Mouse (Mus musculus): ENCODE results near the gene Add3. TPM values are rescaled to one million over a fixed set of nuclear protein-coding genes. Genes with fewer than 3 reads are reported as not detected.

Add3 gene
- polyA plus RNA-seq, 2 experiments: 53.0 to 89.5 TPM

DNA sequence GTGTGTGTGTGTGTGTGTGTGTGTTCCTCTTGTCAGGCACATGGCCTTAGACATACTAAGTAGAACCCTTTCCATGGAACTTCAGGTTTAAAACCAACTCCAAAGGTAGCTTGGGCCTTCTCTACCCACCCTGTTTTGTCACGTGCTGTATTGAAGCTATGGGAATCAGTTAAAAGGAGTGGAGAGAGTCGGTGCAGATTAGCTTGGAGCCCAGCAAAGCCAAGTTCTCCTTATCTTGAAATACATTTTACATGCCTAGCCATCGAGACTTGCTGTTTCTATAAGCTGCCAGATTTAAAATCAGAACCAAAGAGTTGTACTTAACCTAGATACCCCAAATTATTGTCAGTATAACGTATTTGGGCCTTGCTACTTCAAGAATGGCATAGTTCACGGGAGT lies 44.7 kb downstream of the Add3 start:
- H3K36me3 ChIP-seq (ENCODE audit: control insufficient read depth, insufficient read depth, low read length): no peaks in the 10 kb centered on the region
- no peak overlapping the region for H3K4me2 ChIP-seq (replicated peaks; ENCODE audit: low read depth, low read length, severe bottlenecking)
- H3K9me3 ChIP-seq (ENCODE audit: control insufficient read depth, low read length): no peaks in the 10 kb centered on the region
- no peaks in the 10 kb centered on the region for H3K27me3 ChIP-seq (ENCODE audit: control insufficient read depth, insufficient read depth, low read length)
- no peak overlapping the region for H3K9ac ChIP-seq (ENCODE audit: low read depth, low read length, severe bottlenecking)
- H3K27ac ChIP-seq (replicated peaks; ENCODE audit: low read depth, low read length): no peak overlapping the region
- ATAC-seq (ENCODE audit: low FRiP score, low read depth) (no peak), DNase-seq (ENCODE audit: low spot score) (no peak)
- H3K4me3 ChIP-seq (replicated peaks; ENCODE audit: low read length): no peak overlapping the region
- peaks cover 33% of the 10 kb centered on the region for H3K4me1 ChIP-seq (ENCODE audit: control insufficient read depth, insufficient read depth, low read length)
- 75% methylated on average over 5 of the region's 5 CpGs for WGBS
- no peak for TF ChIP-seq POLR2A (IDR thresholded peaks at IDR 0.05; ENCODE audit: borderline replicate concordance, extremely low read depth, insufficient read depth, insufficient read length)

DNA sequence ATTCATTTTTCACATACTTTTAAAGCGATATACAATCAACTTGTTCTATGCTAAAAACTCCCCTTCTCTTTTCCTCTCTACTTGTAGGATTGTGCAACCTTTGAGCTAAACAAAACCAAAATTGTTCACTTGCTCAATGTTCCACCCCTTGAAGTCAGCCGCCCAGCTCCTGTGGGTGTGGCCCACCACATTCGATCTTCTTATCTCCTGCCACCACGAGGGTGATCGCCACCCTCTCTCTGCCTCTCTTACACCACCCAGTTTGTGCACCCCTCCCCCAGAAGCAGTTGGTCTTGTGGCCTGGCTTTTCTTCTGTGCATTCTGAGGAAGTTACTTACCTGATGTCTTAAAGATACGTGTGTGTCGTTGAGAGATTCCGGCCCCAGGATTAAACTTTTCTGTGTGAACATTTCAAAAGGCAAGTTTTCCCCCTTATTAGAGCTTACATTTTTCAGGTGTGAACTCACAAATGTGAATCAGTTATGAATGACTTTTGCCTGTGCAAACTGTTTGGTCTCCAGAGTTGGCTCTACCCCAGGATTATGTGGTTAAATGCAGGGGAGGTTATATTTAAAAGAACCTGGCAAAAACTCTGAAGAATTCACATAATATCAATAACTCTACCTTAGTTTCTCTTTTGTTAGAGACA lies 45.4 kb downstream of the Add3 start:
- no peak overlapping the region for H3K9ac ChIP-seq (ENCODE audit: low read depth, low read length, severe bottlenecking)
- H3K9me3 ChIP-seq (ENCODE audit: control insufficient read depth, low read length): no peaks in the 10 kb centered on the region
- no peak overlapping the region for H3K27ac ChIP-seq (replicated peaks; ENCODE audit: low read depth, low read length)
- H3K4me1 ChIP-seq (ENCODE audit: control insufficient read depth, insufficient read depth, low read length): peaks cover 33% of the 10 kb centered on the region
- no peaks in the 10 kb centered on the region for H3K36me3 ChIP-seq (ENCODE audit: control insufficient read depth, insufficient read depth, low read length)
- no peak for DNase-seq (ENCODE audit: low spot score)
- no peaks in the 10 kb centered on the region for H3K27me3 ChIP-seq (ENCODE audit: control insufficient read depth, insufficient read depth, low read length)
- no peak overlapping the region for H3K4me2 ChIP-seq (replicated peaks; ENCODE audit: low read depth, low read length, severe bottlenecking)
- no peak for TF ChIP-seq POLR2A (IDR thresholded peaks at IDR 0.05; ENCODE audit: borderline replicate concordance, extremely low read depth, insufficient read depth, insufficient read length)
- 46% methylated on average over 8 of the region's 8 CpGs for WGBS
- H3K4me3 ChIP-seq (replicated peaks; ENCODE audit: low read length): no peak overlapping the region
- no peak for ATAC-seq (ENCODE audit: low FRiP score, low read depth)

DNA sequence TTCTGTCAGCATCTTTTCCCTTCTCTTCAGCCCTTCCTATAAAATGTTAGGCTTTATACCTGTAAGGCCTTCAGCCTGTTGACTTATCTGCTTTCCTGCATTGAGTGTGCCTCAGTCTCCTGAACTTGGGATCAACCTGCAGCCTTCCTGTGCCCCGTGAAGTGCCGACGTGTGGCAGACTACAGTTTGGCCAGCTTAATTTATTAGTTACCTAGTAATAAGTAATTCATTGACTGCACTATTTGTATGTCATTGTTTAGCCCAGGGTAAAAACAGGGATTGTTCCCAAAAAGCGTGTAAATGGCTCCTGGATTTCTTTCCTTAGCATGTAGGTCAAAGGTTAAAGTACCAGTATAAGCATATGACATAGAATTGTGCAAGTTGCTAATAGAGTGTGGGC lies 46.2 kb downstream of the Add3 start:
- no peak overlapping the region for H3K9ac ChIP-seq (ENCODE audit: low read depth, low read length, severe bottlenecking)
- peaks cover 28% of the 10 kb centered on the region for H3K4me1 ChIP-seq (ENCODE audit: control insufficient read depth, insufficient read depth, low read length)
- H3K27ac ChIP-seq (replicated peaks; ENCODE audit: low read depth, low read length): no peak overlapping the region
- H3K4me3 ChIP-seq (replicated peaks; ENCODE audit: low read length): no peak overlapping the region
- H3K4me2 ChIP-seq (replicated peaks; ENCODE audit: low read depth, low read length, severe bottlenecking): no peak overlapping the region
- ATAC-seq (ENCODE audit: low FRiP score, low read depth) (no peak), DNase-seq (ENCODE audit: low spot score) (no peak)
- H3K27me3 ChIP-seq (ENCODE audit: control insufficient read depth, insufficient read depth, low read length): no peaks in the 10 kb centered on the region
- TF ChIP-seq POLR2A (IDR thresholded peaks at IDR 0.05; ENCODE audit: borderline replicate concordance, extremely low read depth, insufficient read depth, insufficient read length): no peak
- no peaks in the 10 kb centered on the region for H3K9me3 ChIP-seq (ENCODE audit: control insufficient read depth, low read length)
- WGBS: 33% methylated on average over 4 of the region's 4 CpGs
- H3K36me3 ChIP-seq (ENCODE audit: control insufficient read depth, insufficient read depth, low read length): no peaks in the 10 kb centered on the region

DNA sequence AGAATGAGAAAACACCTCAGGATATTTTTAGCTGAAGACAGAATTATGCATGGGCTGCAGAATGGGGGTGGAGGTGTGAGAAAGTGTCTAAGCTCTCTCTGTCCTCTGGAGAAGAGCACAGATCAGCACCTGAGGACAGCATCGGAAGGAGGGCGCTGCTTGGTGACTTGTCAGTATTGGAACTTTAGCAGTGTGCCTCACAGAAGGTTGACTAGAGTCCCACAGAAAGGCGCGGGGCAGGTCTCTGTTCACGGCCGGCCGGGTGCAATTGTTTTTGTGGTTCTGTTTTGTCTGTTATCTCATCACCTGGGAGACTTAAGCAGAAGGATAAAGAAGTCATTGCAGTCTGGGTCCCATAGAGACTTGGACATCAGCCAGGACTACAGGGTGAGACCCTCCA lies 47.3 kb downstream of the Add3 start:
- no peaks in the 10 kb centered on the region for H3K9me3 ChIP-seq (ENCODE audit: control insufficient read depth, low read length)
- no peak for DNase-seq (ENCODE audit: low spot score)
- H3K4me3 ChIP-seq (replicated peaks; ENCODE audit: low read length): no peak overlapping the region
- peaks cover 33% of the 10 kb centered on the region for H3K4me1 ChIP-seq (ENCODE audit: control insufficient read depth, insufficient read depth, low read length)
- ATAC-seq (ENCODE audit: low FRiP score, low read depth): no peak
- no peaks in the 10 kb centered on the region for H3K36me3 ChIP-seq (ENCODE audit: control insufficient read depth, insufficient read depth, low read length)
- no peaks in the 10 kb centered on the region for H3K27me3 ChIP-seq (ENCODE audit: control insufficient read depth, insufficient read depth, low read length)
- no peak overlapping the region for H3K4me2 ChIP-seq (replicated peaks; ENCODE audit: low read depth, low read length, severe bottlenecking)
- 81% methylated on average over 7 of the region's 7 CpGs for WGBS
- H3K9ac ChIP-seq (ENCODE audit: low read depth, low read length, severe bottlenecking): no peak overlapping the region
- no peak for TF ChIP-seq POLR2A (IDR thresholded peaks at IDR 0.05; ENCODE audit: borderline replicate concordance, extremely low read depth, insufficient read depth, insufficient read length)
- no peak overlapping the region for H3K27ac ChIP-seq (replicated peaks; ENCODE audit: low read depth, low read length)

DNA sequence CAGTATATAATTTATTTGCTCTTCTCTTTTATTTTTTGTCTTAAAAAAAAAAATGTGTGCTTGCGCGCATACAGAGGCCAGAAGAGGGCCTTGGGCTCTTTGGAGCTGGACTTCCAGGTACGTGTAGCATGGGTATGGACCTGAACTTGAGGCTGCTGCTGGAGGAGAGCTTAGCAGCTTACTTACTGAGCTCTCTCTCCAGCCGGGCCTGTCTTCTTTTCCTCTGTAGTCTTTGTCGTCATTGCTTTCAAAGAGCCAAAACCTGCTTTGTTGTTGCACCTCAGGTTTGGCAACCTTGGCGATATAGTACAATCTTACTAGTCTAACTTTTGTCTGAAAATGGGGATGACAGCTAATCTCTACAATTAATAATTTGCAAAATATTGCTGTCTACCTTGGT lies 47.9 kb downstream of the Add3 start:
- Histone ChIP-seq H3K27me3 (ENCODE audit: control insufficient read depth, insufficient read depth, low read length) (no peaks in the 10 kb centered on the region), H3K27ac (replicated peaks; ENCODE audit: low read depth, low read length) (no peak overlapping the region), H3K4me1 (ENCODE audit: control insufficient read depth, insufficient read depth, low read length) (peaks cover 33% of the 10 kb centered on the region), H3K36me3 (ENCODE audit: control insufficient read depth, insufficient read depth, low read length) (no peaks in the 10 kb centered on the region), H3K4me3 (replicated peaks; ENCODE audit: low read length) (no peak overlapping the region), H3K4me2 (replicated peaks; ENCODE audit: low read depth, low read length, severe bottlenecking) (no peak overlapping the region), H3K9me3 (ENCODE audit: control insufficient read depth, low read length) (no peaks in the 10 kb centered on the region), H3K9ac (ENCODE audit: low read depth, low read length, severe bottlenecking) (no peak overlapping the region)
- DNase-seq (ENCODE audit: low spot score) (no peak), ATAC-seq (ENCODE audit: low FRiP score, low read depth) (no peak)
- WGBS: 77% methylated on average over 6 of the region's 6 CpGs
- TF ChIP-seq POLR2A (IDR thresholded peaks at IDR 0.05; ENCODE audit: borderline replicate concordance, extremely low read depth, insufficient read depth, insufficient read length): no peak
